Mouse (Mus musculus): Measurements from ENCODE around the gene Mns1.

DNA sequence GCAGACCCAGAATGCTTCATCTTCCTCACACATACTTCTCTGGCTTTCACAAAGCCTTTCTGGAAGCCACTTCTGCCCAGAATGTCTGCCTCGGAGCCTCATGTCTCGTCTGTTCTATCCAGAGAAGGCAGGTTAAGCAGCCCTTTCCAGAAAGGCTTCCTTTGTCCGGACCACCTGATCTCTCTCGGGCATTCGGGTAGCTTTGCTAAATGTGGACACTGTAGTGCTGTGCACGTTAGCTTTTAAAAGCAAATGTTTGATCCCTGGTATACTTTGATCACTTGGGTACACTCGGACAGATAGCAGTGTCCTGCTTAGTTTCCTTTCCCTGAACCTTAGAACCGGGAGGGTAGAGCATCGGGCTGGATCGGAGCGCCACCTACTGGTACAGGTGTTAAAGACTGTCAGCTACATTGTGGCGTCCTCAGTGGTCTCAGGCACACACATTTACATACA, 29.7 kb upstream of the Mns1 start:
- TF ChIP-seq CTCF (IDR thresholded peaks at IDR 0.05; ENCODE audit: low read depth, low read length): peak; percentile 96
- no peak for TF ChIP-seq POLR2A (IDR thresholded peaks at IDR 0.05; ENCODE audit: insufficient read depth, low read length)
- no peak for TF ChIP-seq EP300 (IDR thresholded peaks at IDR 0.05; ENCODE audit: insufficient read depth, low read depth, low read length)

Measured in ES-Bruce4 (cell line).